Mouse (Mus musculus) spleen, adult 2 months (tissue): Measurements from ENCODE around the gene Ltc4s. TPM values are rescaled to one million over a fixed set of nuclear protein-coding genes. Genes with fewer than 3 reads are reported as not detected.

Source experiments
- DNase-seq, 2 experiments: peaks; one replicate each; pipeline versions ENCODE4 v3.0.0 to v3.0.0-alpha.2; 2012 to 2021; ENCODE audit warnings: low spot score in 2 of 2, low read depth in 1 of 2
- H3K27ac ChIP-seq: fragments of 200-500 bp; 2 replicates; pipeline ENCODE4 v1.5.1; 2012; ENCODE audit warnings: low read length, inconsistent platforms; ENCODE audit not compliant: insufficient read depth
- H3K27me3 ChIP-seq: fragments of 200-500 bp; 2 replicates; pipeline ENCODE4 v1.6.1; 2012; ENCODE audit warnings: mild to moderate bottlenecking, moderate library complexity, low read length, inconsistent platforms; ENCODE audit not compliant: control insufficient read depth, insufficient read depth
- H3K36me3 ChIP-seq: fragments of 200-500 bp; 2 replicates; pipeline ENCODE4 v1.6.1; 2012; ENCODE audit warnings: mild to moderate bottlenecking, low read length, inconsistent platforms; ENCODE audit not compliant: control insufficient read depth, insufficient read depth
- H3K4me1 ChIP-seq: fragments of 200-500 bp; 2 replicates; pipeline ENCODE4 v1.6.1; 2011; ENCODE audit warnings: inconsistent platforms; ENCODE audit not compliant: control insufficient read depth, insufficient read depth, insufficient read length
- H3K4me3 ChIP-seq: fragments of 200-500 bp; 2 replicates; pipeline ENCODE4 v1.5.1; 2011; ENCODE audit warnings: mild to moderate bottlenecking, inconsistent platforms; ENCODE audit not compliant: insufficient read depth, insufficient read length; ENCODE audit errors: extremely low read depth
- CTCF ChIP-seq: fragments of 200-500 bp; IDR thresholded peaks from 2 replicates; pipeline ENCODE4 v1.5.1; 2011; ENCODE audit warnings: mild to moderate bottlenecking, inconsistent platforms; ENCODE audit not compliant: insufficient read depth, insufficient read length, insufficient replicate concordance; ENCODE audit errors: extremely low read depth
- POLR2A ChIP-seq: fragments of 200-500 bp; IDR thresholded peaks from 2 replicates; pipeline ENCODE4 v1.6.1; 2011; ENCODE audit warnings: low read depth, low read length, inconsistent platforms
- WGBS: fragments of 180-500 bp; shearing (Covaris S2); methylation state at CpG from one replicate; pipeline ENCODE4 v1.1.7; 2018; 5-methylcytosine and 5-hydroxymethylcytosine counted together
- polyA plus RNA-seq: library from polyadenylated mRNA; depleted of rRNA; stranded (reverse); fragments of >200 nt; gene quantifications from 2 replicates; pipeline ENCODE4 v1.2.3, GENCODE M21; 2012

Ltc4s gene
- polyA plus RNA-seq, 1 experiment: 44.9 TPM

DNA sequence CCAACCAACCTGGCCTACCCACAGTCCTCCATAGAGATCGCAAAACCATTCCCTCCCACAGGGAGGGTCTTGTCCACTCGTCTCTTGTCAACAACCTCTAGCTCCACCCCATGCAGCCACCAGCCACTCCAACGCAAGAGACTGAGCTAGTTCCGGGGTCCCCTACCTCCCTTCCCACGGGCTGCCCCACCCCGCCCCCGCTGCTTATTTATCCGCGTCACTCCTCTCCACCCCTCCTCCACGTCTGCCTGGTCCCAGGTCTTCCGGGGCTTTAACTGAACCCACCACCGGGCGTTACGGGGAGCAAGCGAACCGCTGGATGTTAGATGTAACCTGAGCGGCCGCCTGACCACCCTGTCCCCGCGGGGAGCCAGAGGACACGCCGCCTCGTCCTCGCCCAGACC lies 28.3 kb downstream of the Ltc4s start:
- no peaks in the 10 kb centered on the region for H3K27me3 ChIP-seq
- under 1% methylated on average over 24 of the region's 24 CpGs for WGBS
- H3K36me3 ChIP-seq: peaks cover 24% of the 10 kb centered on the region
- H3K27ac ChIP-seq: peak overlapping the region; percentile 97
- H3K4me1 ChIP-seq: peaks cover 5% of the 10 kb centered on the region; the same call in 1 of the 2 replicates
- peak overlapping the region; percentile 90 for H3K4me3 ChIP-seq
- DNase-seq: peak; percentile 84 to 87
- TF ChIP-seq POLR2A (no peak), CTCF (no peak)

GRCm38 (mm10) chr11:50208039-50208438 lies 30.4 kb downstream of the Ltc4s start:
- no peak overlapping the region for H3K4me3 ChIP-seq
- peaks cover 39% of the 10 kb centered on the region for H3K36me3 ChIP-seq
- DNase-seq: no peak
- TF ChIP-seq POLR2A (no peak), CTCF (no peak)
- no peak overlapping the region for H3K27ac ChIP-seq
- H3K27me3 ChIP-seq: no peaks in the 10 kb centered on the region
- WGBS: 95% methylated on average over 5 of the region's 5 CpGs
- H3K4me1 ChIP-seq: peaks cover 5% of the 10 kb centered on the region; the same call in 1 of the 2 replicates

DNA sequence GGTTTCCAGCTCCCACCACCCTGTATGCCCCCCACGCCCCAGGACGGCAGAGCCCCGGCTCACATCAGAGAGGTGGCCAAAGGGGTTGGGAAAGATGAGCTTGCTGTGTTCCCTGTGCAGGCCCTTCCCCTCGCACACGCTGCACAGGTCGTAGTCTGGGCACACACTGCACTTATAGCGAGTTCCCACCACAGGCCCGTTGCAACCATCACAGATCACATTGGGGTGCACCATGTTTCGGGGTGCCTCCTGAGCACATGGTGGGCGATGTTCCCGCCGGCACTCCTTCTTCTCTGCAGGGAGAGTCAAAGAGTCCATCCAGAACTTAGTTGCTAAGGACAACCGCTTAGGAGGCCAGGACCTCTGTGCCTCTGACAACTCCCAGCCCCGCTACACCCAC lies 31.1 kb downstream of the Ltc4s start:
- Histone ChIP-seq H3K27ac (no peak overlapping the region), H3K27me3 (no peaks in the 10 kb centered on the region), H3K36me3 (peaks cover 44% of the 10 kb centered on the region), H3K4me3 (no peak overlapping the region), H3K4me1 (peaks cover 5% of the 10 kb centered on the region; the same call in 1 of the 2 replicates)
- TF ChIP-seq POLR2A (no peak), CTCF (no peak)
- WGBS: 94% methylated on average over 14 of the region's 14 CpGs
- no peak for DNase-seq

DNA sequence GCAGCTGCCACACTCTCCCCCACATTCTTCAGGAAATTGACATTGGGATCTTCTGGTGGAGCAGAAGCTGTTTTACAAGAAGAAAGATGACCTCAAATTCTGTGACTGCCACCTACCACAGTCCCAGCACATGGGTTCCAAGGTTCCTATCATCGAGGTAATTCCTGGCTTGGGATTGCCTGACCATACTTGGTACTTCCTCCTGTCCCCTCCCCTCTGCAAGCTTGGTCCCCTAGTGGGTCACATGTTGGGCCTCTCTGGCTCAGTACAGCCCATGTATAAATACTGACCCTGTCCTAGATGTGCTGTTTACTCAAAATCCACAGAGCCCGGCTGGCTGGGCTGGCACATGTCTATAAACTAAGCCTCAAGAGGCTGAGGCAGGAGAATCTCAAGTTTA lies 32.4 kb downstream of the Ltc4s start:
- Histone ChIP-seq H3K27ac (no peak overlapping the region), H3K27me3 (no peaks in the 10 kb centered on the region), H3K4me1 (peaks cover 2% of the 10 kb centered on the region; the same call in 1 of the 2 replicates), H3K4me3 (no peak overlapping the region), H3K36me3 (peaks cover 57% of the 10 kb centered on the region)
- DNase-seq: no peak
- no peak for TF ChIP-seq CTCF
- no peak for TF ChIP-seq POLR2A
- WGBS: 86% methylated on average over 2 of the region's 2 CpGs

- H3K27ac ChIP-seq: no peak overlapping the region
- H3K27me3 ChIP-seq: no peaks in the 10 kb centered on the region
- DNase-seq: no peak
- peaks cover 62% of the 10 kb centered on the region for H3K36me3 ChIP-seq
- H3K4me3 ChIP-seq: no peak overlapping the region
- TF ChIP-seq CTCF (no peak), POLR2A (no peak)
- 96% methylated on average over 3 of the region's 3 CpGs for WGBS
- H3K4me1 ChIP-seq: no peaks in the 10 kb centered on the region; the same call in 1 of the 2 replicates
These were observed 33.0 kb downstream of the Ltc4s start for GRCm38 (mm10) chr11:50205434-50205833.

DNA sequence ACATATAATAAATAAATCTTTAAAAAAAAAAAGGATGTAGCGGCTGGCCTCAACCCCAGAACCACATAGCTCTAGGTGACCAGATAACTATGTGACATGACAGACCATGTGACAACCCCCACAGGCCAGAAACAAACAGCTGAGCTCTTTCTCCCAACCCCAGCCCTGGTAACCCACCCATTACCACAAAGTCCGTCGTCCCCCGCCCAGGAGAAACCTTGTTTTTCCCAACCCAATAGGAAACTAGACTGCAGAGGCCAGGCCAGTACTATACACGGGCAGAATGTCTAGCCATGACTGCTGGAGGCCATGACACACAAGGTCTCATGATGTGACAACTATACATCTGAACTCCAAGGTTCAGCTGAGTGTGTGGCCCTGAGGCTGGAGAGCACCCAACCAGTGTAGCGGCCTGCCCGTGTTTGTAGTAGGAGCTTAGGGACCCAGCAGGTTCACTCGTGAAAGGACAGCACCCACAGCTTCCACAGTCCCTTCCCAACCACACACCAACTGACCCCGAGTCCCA lies 35.1 kb downstream of the Ltc4s start:
- no peak for DNase-seq
- no peaks in the 10 kb centered on the region for H3K27me3 ChIP-seq
- H3K4me1 ChIP-seq: no peaks in the 10 kb centered on the region
- 93% methylated on average over 9 of the region's 9 CpGs for WGBS
- H3K36me3 ChIP-seq: peaks cover 71% of the 10 kb centered on the region
- no peak overlapping the region for H3K27ac ChIP-seq
- TF ChIP-seq POLR2A (no peak), CTCF (no peak)
- H3K4me3 ChIP-seq: no peak overlapping the region

DNA sequence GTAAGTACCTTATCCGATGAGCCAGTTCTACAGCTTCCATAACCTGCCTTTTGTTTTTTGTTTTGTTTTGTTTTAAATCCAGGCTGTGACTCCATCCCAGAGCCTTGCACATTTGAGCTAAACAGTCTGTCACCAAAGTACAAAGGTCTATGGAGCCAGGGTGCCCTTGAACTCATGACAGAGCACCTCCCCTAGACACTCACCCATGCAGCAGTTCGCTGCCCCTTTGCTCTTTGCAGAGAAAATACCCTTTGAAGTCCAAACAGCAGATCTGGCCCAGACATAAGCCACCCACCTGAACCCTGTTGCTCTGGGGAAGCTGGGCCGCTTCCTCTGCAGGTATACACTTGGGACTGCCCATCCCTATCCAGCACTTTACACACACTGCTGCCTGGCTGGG lies 36.8 kb downstream of the Ltc4s start:
- H3K4me3 ChIP-seq: no peak overlapping the region
- no peak for DNase-seq
- no peak overlapping the region for H3K27ac ChIP-seq
- H3K27me3 ChIP-seq: no peaks in the 10 kb centered on the region
- WGBS: 93% methylated on average over 3 of the region's 3 CpGs
- no peak for TF ChIP-seq CTCF
- no peak for TF ChIP-seq POLR2A
- H3K4me1 ChIP-seq: no peaks in the 10 kb centered on the region
- peaks cover 61% of the 10 kb centered on the region for H3K36me3 ChIP-seq

GRCm38 (mm10) chr11:50200613-50201012 lies 37.8 kb downstream of the Ltc4s start:
- peaks cover 51% of the 10 kb centered on the region for H3K36me3 ChIP-seq
- TF ChIP-seq CTCF (no peak), POLR2A (no peak)
- no peak overlapping the region for H3K4me3 ChIP-seq
- no peak overlapping the region for H3K27ac ChIP-seq
- DNase-seq: no peak
- 75% methylated on average over 8 of the region's 8 CpGs for WGBS
- H3K27me3 ChIP-seq: no peaks in the 10 kb centered on the region
- H3K4me1 ChIP-seq: no peaks in the 10 kb centered on the region
